Mouse (Mus musculus): ENCODE measurements around the gene Cdkl3.

The Cdkl3 gene

DNA sequence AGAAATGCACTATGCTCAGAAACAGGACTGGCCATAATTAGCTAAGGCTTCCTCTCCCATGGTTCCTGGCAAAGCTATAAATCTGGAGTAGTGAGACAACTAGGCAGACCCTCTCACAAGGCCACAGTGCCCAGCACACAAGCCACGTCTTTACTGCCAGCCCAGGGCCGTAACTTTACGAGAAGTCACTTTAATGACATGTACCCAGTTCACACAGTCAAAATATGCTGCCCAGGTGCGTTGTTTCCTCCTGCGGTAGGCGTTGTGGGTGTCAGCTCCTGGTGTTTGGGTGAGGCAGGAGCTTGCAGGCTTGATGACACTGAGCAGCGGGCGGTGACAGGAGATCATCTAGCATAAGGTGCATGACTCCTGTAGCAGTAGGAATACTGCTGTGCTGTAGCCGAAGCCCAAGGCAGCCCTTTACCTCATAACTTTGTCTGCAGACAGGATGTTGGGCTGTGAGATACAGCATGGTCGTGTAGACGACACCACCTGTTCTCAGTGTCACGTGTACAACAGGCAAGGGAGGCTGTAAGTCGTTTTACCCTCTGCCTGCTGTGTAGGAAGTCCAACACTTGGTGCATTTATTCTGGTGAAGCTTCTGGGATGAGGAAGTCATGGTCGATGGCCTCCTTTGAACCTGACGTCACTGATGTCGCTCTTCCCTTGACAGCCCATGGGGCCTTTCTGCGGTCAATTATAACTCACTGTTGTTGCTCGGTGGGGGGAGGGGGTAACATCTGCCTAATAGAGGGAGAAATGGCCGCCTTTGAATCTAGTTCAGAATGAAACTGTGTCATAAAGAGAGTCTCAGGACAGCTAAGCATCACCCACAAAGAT lies 72.0 kb downstream of the Cdkl3 start:
- no peak for DNase-seq (ENCODE audit: extremely low read depth, low read depth, low spot score)

DNA sequence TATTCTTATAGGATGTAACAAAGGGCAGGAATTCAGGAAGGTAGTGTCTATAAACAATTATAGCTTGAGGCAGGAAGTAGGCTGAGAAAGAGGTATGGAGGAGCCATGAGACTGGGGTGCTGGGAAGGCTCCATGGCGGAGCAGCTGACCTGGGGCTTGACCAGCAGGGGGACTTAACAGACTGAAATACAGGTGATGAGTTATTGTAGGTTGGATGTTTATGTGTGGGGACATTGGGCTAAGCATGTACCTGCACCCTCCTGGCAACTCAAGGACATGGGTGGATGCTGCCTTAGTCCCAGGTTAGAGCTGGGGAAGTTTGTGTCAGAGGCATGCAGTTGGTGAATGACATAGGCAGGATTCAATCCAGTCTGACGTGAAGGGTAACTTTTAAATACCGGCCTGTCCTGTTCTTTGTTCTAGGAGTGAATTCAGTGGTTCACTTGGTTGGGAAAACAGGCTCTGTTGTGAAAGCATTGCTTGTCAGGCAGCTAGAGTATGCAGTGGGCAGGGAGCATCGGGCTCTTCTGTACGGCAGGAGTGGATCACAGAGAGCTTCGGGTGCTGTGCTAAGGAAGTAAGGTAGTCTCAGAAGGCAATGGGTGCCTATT lies 72.8 kb downstream of the Cdkl3 start:
- peak; percentile 78 for DNase-seq (ENCODE audit: extremely low read depth, low read depth, low spot score)

DNA sequence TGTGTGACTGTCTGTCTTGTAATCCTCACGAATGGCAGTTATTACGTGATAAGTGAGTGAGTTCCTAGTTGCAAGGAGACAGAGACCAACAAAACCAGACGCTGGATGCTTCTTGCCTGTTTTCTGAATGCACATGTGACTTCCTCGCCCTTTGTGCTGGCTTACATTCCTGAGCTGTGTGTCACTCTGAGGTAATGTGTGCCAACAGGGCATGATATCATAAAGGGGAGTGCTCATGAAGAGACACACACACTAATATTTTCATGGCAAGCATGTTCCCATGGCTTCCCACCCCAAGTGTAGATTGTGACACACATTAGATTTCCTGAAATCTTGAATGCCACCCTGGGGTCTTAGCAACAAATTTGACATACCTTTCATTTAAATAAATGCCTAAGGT lies 73.9 kb downstream of the Cdkl3 start:
- no peak for DNase-seq (ENCODE audit: extremely low read depth, low read depth, low spot score)

DNA sequence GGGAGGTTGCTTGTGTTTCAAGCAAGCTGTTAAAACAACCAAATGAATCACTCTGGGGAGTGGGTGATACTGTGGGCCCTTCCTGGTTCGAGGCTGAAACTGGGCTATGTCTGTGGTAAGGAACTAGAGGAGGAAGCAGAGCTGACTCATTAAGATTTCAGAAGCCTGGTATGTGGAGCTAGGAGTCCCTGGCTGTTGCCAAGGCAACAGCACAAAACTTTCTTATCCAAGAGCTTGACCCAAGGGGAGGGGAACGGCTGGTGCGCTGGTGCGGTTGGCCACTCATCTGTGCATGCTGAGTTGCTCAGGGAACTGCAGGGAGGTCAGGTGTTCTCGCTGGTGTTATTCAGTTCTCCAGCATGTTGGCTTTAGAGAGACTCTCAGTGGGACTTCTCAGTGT lies 76.0 kb downstream of the Cdkl3 start:
- DNase-seq (ENCODE audit: extremely low read depth, low read depth, low spot score): no peak

DNA sequence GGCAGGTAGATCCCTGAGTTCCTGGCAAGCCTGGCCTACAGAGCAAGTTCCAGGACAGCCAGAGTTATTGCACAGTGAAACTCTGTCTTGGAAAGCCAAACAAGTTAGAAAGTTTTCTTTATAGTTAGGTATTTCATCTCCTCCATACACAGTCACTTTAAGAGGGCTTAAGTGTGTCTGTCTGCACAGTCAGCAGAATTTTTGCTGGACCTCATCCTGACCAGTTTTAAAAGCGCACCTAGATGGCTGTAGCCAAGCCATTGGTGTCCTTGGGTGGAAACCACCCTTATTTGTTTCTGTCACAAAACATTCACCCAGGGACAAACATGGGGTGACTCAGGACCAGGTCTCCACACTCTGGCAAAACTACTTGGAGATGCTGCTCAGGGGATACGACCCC lies 76.6 kb downstream of the Cdkl3 start:
- no peak for DNase-seq (ENCODE audit: extremely low read depth, low read depth, low spot score)

DNA sequence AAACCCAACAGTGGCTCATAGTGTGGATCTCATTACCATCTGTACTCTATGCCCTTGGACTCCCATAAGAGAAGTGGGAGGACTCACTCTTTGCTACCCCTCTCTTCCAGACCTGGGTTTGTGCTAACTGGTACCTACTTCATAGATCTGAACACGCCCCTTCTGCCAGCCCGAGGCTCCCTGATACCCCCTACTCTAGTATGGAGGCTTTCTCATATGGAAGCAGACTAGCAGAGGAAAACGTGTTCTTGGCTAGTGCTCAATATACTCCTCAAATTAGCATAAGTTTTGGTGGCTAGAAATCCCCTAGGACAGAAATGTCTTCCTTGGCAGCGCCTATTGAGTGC lies 81.8 kb downstream of the Cdkl3 start:
- DNase-seq (ENCODE audit: extremely low read depth, low read depth, low spot score): no peak

DNA sequence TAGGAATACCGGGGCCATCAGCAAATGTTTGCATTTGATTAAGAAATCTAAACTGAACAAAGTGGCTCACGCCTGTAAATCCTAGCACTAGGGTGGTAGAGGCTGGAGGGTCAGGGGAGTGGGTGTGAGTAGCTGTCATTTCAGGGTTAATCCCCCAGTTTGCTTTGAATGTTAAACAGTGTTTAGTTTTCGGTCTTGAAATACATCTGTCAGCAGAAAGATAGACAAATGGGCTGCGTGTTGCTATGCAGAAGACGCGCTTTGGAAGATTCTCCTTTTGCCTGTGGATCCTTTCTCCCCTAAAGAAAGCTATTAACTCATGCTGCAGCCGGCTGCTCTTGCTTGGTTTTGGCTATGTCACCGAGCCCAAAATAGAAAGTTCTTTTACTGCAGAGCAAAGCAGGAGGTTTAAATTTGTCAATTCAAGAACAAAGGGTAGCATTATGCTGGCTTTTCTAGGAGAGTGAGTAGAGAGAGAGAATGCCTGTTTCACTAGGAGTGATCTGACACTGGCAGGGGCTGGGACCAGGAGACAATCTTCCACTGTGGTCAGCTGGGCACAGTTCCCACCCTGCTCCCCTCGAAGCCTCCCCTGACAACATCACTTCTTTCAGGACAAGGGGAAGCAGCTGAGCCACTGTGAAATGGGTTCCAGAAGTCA lies 82.3 kb downstream of the Cdkl3 start:
- no peak for DNase-seq (ENCODE audit: extremely low read depth, low read depth, low spot score)

DNA sequence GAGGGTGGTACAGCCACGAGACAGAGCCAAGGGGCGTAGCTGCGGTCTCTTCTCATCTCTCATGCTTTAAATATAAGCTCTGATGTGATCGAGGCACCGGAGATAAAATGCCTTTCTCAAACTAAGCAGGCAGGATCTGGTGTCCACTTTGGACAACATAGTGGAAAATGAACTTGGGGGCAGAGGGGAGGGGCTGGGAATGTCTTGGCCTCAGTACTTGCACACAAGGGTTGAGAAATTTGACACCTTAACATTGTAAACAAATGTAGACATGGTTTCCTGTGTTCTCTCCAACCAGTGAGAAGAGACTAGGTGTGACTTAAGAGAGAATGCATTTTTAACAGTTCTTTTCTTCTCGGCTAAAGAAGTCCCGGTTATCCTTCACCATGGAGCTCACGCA lies 85.3 kb downstream of the Cdkl3 start:
- no peak for DNase-seq (ENCODE audit: extremely low read depth, low read depth, low spot score)

DNA sequence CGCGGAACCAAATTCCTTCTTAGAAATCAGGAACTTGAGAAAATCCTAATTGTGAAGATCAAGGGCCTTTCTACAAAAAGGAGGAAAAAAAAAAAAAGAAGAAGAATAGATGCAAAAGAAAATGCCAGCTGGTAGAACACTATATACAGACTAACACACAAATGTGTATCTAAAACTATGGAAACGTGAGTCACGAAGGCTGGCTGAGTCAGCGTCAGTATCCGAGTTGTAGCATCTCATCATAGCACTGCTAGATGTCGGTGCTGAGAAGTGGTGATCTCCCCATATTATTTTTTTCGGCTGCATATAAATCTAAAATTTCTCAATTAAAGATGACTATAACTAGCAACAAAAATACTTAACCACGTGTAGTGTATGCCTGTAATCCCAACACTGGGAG lies 87.2 kb downstream of the Cdkl3 start:
- DNase-seq (ENCODE audit: extremely low read depth, low read depth, low spot score): no peak

DNA sequence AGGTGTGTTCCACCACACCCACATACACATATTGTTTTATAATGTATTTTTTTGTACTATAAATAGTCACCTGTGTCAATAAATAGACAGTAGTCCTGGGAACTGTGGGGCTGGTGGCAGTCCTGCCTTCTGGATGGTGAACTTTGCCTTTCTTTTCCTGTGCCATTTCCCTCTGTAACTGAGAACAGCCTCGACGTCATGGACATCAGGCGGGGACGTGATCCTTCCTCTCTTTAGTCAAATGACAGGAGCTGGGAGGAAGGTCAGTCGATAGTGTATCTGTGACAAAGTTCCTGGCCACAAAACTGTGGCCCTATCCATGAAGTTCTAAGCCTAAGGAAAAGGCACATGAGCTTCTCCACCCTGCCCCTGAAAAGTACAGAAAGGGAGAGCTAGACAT lies 90.5 kb downstream of the Cdkl3 start:
- no peak for DNase-seq (ENCODE audit: extremely low read depth, low read depth, low spot score)

DNA sequence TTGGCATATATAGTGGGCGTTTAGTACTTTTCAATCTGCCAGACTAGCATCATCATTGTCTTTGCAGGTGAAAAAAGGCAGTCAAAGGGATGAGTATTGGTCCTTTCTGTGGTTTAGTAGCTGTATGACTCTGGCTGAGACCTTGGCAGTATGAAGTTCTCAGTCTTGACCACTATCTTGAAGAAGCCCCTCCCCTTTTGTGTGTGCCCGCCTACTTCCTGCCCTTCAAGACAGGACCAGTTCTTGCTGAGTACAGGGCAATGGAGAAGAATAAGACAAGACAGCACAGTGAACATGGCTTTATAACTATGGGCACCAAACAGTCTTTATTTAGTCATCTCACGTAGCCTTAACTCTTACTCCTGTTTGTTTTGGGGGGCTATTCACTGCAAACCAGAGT lies 93.0 kb downstream of the Cdkl3 start:
- DNase-seq (ENCODE audit: extremely low read depth, low read depth, low spot score): no peak

DNA sequence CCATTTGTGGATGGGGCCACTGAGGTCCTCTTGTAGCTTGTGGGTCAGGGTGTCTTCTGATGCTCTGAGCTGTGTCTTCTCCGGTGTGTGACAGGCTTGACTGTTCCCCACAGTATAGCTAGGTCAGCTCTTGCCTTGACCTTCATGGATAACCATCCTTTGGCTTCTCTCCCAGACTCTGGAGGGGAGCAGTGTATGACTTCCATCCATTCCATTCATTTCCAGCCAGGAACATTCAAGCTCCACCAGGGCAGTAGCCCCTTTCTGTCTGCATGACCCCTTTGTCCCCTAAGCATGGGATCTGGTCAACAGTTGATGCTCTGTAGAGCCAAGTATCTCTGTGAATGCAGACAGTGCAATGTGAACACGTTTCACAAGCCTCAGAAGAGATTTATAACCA lies 93.6 kb downstream of the Cdkl3 start:
- no peak for DNase-seq (ENCODE audit: extremely low read depth, low read depth, low spot score)

DNA sequence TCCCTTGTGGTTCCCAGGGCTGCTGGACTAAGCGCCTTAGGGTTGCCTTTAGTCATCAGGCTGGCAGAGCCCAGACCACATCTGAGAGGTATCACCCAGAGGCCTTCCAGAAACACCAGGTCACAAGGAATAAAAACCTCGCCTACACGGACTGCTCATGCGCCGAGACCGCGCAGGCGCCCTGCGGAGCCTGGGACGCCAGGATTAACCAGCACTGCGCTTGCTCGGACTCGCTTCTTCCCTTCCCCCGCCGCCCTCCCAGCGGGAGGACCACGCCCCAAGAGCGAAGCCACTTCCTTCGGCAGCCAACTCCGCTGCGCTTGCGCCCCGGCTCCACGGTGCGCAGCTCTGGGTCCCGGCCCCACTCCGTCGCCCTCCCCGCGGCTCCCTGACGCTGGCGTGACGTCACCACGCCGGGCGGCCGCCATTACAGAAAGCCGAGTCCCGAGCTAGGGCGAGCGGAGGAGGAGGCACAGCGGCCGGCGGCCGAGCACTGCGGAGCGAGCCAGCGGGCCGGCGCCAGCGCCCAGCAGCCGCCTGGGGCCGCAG lies 94.5 kb downstream of the Cdkl3 start, which contains the start of gene Ppp2ca:
Gene Ppp2ca (plus strand): TSS at position 284 of the 549 bp plus-strand sequence.
- DNase-seq (ENCODE audit: extremely low read depth, low read depth, low spot score): peak; percentile 68

DNA sequence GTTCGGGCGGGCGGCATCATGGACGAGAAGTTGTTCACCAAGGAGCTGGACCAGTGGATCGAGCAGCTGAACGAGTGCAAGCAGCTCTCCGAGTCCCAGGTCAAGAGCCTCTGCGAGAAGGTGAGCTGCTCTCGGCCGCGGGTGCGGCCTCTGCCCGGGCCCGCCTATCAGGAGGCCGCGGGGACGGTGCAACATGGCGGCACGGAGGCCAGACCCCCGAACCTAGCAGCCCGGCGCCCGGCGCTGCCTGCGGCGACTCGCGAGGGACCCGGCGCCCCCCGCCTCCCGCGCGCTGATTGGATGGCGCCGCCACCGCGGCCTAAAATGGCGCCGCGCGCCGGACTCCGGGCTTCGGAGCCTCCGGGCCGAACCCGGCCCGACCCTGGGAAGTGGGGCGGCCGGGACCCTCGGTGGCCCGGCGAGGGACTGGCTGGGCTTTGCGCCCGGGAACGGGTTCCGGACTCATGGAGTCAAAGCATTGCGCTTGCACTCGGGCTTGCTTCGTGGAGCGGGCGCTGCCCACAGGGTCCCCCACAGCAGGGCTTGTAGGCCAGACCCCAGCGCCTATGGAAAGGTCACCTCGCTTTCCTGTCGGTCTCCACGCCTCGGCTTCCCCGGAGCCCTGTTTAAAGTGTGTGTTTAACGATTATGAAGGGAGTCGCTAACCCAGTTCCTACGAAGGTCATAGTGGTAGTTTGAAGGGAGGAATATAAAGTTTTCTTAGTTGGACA lies 95.2 kb downstream of the Cdkl3 start:
- DNase-seq (ENCODE audit: extremely low read depth, low read depth, low spot score): no peak

DNA sequence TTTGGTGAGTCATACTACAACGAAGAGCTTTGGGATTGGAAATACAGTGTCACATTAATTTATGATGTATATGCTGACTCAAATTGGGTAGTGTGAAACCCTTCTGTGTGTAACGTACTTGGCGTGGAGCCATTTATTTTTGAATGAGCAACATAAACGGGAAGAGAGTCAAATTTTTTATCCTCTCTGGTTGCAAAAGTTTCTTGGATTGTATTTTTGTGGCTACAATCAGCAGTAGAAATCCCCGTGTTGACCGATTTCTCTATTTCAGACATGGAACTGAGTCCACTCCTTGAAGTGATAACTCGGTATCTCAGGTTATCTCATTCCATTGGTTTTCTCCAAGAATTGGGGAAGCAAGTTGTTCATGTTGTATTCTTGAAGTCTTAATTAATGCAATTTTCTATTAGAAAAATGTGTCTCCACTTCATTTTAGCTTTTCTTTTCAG lies 95.8 kb downstream of the Cdkl3 start:
- DNase-seq (ENCODE audit: extremely low read depth, low read depth, low spot score): no peak

DNA sequence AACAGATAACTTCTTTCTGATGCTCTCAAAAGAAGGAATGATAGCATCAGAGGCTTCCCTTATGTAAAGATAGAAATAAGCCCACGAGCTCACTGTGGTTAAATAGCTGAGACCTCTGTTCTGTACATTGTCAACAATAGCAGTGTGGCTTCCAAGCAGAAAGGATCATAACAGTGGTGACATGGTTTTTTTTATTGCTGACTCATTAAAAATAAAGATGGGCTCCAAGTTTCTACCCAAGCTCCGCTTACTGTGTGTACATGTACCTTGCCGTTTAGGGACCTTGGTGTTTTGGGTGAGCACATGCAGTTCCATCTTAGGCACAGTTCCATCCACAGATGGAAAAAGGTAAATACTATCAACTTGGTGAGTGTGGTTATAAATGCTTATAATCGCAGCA lies 99.0 kb downstream of the Cdkl3 start:
- DNase-seq (ENCODE audit: extremely low read depth, low read depth, low spot score): no peak

DNA sequence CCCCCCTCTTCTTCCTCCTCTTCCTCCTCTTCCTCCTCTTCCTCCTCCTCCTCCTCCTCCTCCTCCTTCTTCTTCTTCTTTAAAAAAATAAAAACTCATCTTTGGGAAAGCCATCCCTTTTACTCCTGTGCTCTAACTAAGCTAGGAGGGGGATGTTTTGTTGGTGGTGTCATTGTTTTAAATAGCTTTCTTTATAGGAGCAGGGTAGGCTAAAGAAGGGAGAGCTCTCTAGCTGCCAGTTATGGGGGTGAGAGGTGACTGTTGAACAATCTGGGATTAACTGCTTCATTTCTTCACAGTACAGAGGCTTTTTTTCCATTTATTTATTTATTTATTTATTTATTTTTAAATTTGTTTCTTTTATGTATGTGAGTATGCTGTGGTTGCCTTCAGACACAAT lies 101.5 kb downstream of the Cdkl3 start:
- DNase-seq (ENCODE audit: extremely low read depth, low read depth, low spot score): no peak

DNA sequence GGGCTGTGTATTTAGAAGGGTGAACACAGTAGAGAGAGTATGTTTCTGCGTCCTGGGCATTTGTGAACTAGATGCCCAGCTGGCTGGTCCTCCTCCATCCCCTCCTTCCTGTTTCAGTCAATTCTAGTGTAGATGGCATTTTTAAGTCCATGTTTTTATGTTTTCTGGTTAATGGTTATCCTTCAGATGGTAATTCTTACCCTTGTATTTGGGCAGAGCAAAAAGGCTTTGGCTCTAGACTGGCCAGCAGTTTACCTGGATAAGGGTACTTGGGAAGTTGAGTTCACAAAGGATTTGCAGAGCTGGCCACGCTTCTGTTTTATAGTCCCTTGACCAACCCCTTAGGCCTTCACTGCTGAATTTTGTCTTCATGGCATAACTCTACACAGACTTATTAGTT lies 102.0 kb downstream of the Cdkl3 start:
- DNase-seq (ENCODE audit: extremely low read depth, low read depth, low spot score): no peak

DNA sequence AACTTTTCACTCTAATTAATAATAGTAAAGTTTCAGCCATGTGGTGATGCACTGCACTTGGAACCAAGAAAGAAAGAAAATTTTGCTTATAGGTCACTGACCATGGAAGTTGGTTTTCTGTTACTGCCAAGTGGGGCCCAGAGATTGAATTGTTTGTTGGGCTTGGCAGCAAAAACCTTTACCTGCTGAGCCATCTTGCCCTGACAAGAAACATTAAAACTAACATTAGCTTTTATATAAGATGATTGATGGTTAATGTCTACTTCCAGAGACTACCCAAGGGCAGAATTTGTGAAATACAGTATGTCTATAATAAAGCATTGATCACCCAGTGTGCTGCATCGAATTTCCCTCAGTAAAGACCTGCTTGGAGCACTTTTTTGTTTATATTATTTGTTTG lies 102.4 kb downstream of the Cdkl3 start:
- peak; percentile 59 for DNase-seq (ENCODE audit: extremely low read depth, low read depth, low spot score)

DNA sequence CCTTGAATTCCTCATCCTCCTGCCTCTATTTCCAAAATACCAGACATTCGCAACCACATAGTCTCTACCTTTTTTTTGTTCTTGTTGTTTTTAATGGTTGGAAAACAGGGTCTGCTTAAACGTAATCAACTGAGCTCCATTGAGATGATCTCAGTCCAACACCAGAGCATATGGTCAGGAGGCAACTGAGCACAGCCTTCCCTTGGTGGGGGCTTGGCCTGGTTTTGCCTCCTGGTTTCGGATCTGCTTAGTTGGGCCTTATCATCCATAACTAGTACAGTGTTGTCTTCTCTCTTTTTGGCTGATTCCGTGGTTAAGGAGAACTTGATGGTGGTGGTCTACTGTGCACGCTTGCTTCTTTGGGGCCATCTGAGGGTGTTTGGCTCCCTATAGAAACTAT lies 104.8 kb downstream of the Cdkl3 start:
- DNase-seq (ENCODE audit: extremely low read depth, low read depth, low spot score): no peak

DNA sequence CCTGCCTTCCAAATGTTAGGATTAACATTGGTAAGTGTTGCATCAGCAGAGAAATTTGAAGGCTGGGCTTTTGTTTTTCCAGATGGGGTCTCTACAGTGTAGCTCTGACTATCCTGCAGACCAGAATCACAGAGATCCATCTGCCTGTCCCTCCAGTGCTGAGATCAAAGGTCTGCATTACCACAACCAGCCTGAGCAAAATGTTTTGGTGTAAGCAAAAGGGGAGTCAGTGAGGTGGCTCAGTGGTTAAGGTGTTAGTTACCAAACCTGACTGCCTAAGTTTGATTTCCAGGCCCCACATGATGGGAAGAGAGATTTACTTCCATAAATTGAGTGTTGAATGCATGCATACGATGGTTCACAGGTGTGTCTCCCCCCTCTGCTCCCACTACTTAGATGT lies 105.4 kb downstream of the Cdkl3 start:
- no peak for DNase-seq (ENCODE audit: extremely low read depth, low read depth, low spot score)

All from fat pad, adult 2 months (tissue).